Mouse (Mus musculus) regulatory T cell (primary cell): ENCODE measurements around the gene Rnf157.
"Not testable (repeated sequence)": the region's sequence is repeated elsewhere in the genome, so short reads cannot be mapped to it uniquely, and the experiment has no call there.

Experiments
- in situ Hi-C: fragments of 300-600 bp; cut with MboI, MseI; formaldehyde crosslinking; loops from one replicate; pipeline ENCODE4 v1.15.1; 2025; ENCODE audit warnings: high pct_unique_total_duplicates

Gene Rnf157

GRCm38 (mm10) chr11:116434287-116434966 lies 21.6 kb upstream of the Rnf157 start:
- in situ Hi-C loops, result no loop called here

DNA sequence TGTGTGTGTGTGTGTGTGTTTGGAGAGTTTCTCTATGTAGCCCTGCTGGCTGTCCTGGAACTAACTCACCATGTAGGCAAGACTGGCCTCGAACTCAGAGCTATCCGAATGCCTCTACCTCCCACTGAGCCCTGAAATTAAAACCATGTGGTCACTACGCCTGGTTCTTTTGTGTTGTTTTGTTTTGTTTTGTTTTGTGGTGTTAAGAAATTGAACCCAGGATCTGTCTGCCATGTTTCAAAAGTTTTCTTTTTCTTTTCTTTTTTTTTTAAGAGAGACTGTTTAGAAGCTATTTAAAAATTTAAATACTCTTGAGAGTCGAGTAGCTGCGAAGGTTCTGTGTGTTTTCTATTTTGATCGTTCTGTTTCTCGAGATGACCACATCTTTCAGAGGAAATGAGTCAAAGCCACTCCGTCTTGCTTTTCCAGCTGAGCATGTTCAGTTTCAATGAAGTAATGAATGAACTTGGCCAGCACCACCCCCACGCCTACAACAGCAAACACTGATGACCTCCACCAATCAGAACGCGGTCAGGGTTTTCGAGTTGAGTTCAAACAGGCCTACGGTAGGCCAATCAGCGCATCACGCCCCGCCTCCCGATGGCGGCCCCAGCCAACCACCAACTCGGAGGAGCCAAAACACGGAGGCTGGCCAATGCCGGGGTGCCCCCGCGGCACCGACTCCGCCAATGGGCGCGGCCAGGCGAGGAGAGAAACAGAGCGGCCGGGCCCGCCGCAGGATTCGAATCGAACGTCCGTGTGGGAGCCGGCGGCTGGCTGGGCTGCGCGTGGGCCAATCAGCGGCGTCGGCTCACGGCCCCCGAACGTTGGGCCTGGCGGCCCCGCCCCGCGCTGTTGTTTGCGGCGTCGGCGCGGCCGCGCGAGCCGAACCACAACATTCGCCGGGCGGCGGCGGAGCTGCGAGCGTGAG lies 20.8 kb upstream of the Rnf157 start, which contains the start of gene Ubald2:
Ubald2 (plus strand) TSS at position 739 of the 931 bp plus-strand sequence.
- in situ Hi-C loops, result no loop called here

- in situ Hi-C loops, result no loop called here
These were observed 19.9 kb upstream of the Rnf157 start for GRCm38 (mm10) chr11:116432593-116433355.

- in situ Hi-C loops, result no loop called here
These were observed 19.3 kb upstream of the Rnf157 start for GRCm38 (mm10) chr11:116432127-116432526.

- in situ Hi-C loops, result no loop called here
These were observed 18.7 kb upstream of the Rnf157 start for GRCm38 (mm10) chr11:116431428-116432077.

DNA sequence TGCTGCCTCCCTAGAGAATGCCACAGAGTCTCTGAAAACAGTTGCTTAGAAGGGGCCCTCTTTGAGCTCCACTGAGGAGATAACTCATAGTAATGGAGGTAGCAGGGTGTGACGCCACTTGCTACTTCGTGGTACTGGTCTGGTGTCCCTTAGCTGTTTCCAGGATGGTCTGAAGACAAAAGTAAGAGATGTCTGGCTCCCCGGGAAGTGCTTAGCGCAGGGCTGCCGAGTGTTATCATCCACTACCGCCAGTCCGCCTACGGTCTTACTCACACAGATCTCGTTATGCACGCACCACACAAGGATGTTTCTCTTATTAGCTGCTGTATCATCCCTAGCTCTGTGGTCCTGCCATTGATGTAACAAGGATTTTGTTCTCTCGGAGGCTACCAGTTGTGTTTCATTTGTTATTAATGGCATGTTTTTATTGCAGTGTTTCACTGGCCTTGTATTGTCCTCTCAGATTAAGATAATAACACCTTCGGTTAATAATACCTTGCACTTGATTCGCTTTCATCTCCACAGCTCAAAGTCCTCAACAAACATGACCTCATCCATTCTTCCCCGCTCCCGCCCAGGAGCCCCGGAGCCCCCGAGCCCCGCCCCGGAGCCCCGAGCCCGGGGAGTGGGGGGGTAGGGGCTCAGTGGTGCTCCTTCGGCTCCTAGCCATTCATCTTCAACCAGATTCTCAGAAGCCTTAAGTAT lies 18.0 kb upstream of the Rnf157 start:
- in situ Hi-C loops, result no loop called here

- in situ Hi-C loops, result no loop called here
These were observed 17.2 kb upstream of the Rnf157 start for GRCm38 (mm10) chr11:116429862-116430613.

- in situ Hi-C loops, result no loop called here
These were observed 16.3 kb upstream of the Rnf157 start for GRCm38 (mm10) chr11:116428872-116429859.

- in situ Hi-C loops, result no loop called here
These were observed 14.2 kb upstream of the Rnf157 start for GRCm38 (mm10) chr11:116426852-116427575.

GRCm38 (mm10) chr11:116426328-116426727 lies 13.5 kb upstream of the Rnf157 start:
- in situ Hi-C loops, result not testable (repeated sequence)

- in situ Hi-C loops, result loop anchor here (25.0 kb wide), 2 partner anchors 912 to 1362 kb away; partner anchors contain the start of genes 6030468B19Rik, Tmc6 and Tmc8
These were observed 12.0 kb upstream of the Rnf157 start for GRCm38 (mm10) chr11:116424621-116425407.

DNA sequence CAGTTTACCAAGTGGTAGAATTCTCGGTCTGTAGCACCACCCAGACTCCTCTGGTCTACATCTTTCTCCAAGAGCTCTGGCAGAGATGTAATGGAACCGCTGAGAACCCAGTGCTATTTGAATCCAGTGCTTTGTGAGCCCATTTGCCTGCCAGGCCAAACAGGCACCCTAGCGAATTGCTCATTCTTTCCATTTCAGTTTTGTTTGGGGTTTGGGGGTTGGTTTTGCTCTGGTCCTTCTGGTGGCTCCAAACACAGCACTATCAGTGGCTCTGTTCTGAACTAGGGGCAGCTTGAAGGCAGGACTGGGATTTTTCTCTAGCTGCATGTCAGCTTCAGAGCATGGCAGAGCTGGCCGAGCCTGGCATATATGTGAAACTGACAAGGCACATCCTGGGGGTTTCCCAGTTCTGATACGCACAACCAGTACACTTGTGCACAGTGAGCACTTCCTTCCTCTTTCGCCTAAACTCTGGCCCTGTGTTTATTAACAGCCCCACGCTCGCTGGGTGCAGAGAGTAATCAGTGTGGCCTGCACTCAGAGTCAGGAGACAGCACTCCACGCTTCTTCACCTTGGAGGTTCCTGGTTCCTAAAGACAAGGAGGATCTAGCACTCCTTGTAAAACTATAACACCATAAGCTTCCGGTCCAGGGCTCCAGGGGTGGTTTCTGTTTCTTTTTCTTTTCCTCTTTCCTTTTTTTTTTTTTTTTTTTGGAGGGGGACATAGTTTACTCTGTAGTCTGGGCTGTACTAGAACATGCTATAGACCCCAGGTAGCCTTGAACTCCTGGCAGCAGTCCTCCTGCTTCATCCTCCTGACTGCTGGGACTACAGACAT lies 11.2 kb upstream of the Rnf157 start:
- in situ Hi-C loops, result loop anchor here (25.0 kb wide), 2 partner anchors 913 to 1363 kb away; partner anchors contain the start of genes 6030468B19Rik, Tmc6 and Tmc8

GRCm38 (mm10) chr11:116423214-116423613 lies 10.4 kb upstream of the Rnf157 start:
- in situ Hi-C loops, result loop anchor here (25.0 kb wide), 2 partner anchors 914 to 1364 kb away; partner anchors contain the start of genes 6030468B19Rik, Tmc6 and Tmc8

DNA sequence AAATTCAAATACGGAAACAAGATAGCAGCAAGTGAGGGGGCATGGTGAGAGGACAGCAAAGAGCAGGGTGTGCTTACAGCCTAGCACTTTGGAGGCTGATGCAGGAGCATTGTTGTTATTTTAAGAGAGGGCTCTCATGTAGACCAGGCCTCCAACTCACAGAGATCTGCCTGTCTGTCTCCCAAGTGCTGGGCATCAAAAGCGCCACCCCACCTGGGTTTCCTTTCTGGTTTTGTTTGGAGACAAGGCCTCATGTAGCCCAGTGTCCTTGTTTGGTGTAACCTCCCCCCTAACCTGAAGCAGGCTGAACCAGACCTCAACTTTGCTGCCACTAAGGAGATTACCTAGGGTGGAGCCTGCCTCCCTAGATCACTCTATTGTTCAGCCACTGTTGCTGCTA lies 9.7 kb upstream of the Rnf157 start:
- in situ Hi-C loops, result loop anchor here (25.0 kb wide), 2 partner anchors 915 to 1365 kb away; partner anchors contain the start of genes 6030468B19Rik, Tmc6 and Tmc8

GRCm38 (mm10) chr11:116421102-116421501 lies 8.3 kb upstream of the Rnf157 start:
- in situ Hi-C loops, result loop anchor here (25.0 kb wide), 2 partner anchors 916 to 1366 kb away; partner anchors contain the start of genes 6030468B19Rik, Tmc6 and Tmc8
